Mouse (Mus musculus): Measurements from ENCODE around the gene Cxcl17.
A peak's percentile ranks its signal among the peaks of the same experiment; 100 is the strongest.

DNA sequence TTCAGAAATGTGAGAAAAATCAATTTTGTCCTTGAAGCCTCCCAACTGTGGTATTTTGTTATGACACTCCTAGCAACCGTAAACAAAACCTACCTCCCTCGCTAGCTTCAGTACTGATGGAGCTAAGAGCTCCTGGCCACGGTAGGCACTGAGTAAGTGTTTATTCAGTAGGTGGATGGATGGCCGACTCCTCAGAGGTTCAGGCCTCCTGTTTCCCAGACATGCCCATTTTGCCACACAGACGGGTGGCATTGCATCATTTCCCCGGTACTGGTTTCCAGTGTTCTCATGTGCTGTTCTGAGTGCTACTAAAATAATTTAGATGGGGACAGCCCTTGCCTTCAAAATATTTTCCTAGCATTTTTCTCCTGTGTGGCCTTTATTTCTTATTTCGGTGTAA lies 6.2 kb downstream of the Cxcl17 start:
- TF ChIP-seq POLR2A (IDR thresholded peaks at IDR 0.05; ENCODE audit: insufficient read length, low read depth) (no peak), POLR2AphosphoS2 (IDR thresholded peaks at IDR 0.05; ENCODE audit: insufficient read length, low read depth) (no peak), MAX (IDR thresholded peaks at IDR 0.05; ENCODE audit: low read depth) (no peak), E2F4 (IDR thresholded peaks at IDR 0.05; ENCODE audit: insufficient read depth) (no peak), MYOD1 (IDR thresholded peaks at IDR 0.05; ENCODE audit: control insufficient read depth in 1 of 3, insufficient read length in 2 of 3, low read depth in 2 of 3) (no peak), CEBPB (IDR thresholded peaks at IDR 0.05; ENCODE audit: insufficient read depth, poor library complexity, severe bottlenecking) (peak; percentile 57; the same call in 1 of the 2 replicates)
